Mouse (Mus musculus) myocyte (in vitro differentiated cells): Measurements from ENCODE around the gene E030018B13Rik.

Source experiments
- E2F4 ChIP-seq: IDR thresholded peaks from one replicate; pipeline ENCODE4 v1.6.1; 2011; ENCODE audit warnings: mild to moderate bottlenecking, control low read depth, moderate library complexity; ENCODE audit not compliant: insufficient read depth
- MYOG ChIP-seq, 3 experiments: IDR thresholded peaks; one replicate each; pipeline ENCODE4 v1.6.1; 2011; ENCODE audit warnings: control low read depth in 2 of 3, low read depth in 2 of 3, mild to moderate bottlenecking in 2 of 3; ENCODE audit not compliant: insufficient read length in 2 of 3, control insufficient read depth in 1 of 3, insufficient read depth in 1 of 3
- POLR2A ChIP-seq: IDR thresholded peaks from one replicate; pipeline ENCODE4 v1.6.1; 2011; ENCODE audit warnings: low read depth, mild to moderate bottlenecking, control low read depth, moderate library complexity; ENCODE audit not compliant: insufficient read length
- SRF ChIP-seq: IDR thresholded peaks from one replicate; pipeline ENCODE4 v1.6.1; 2011; ENCODE audit warnings: low read depth; ENCODE audit not compliant: control insufficient read depth, insufficient read length
- USF1 ChIP-seq: IDR thresholded peaks from one replicate; pipeline ENCODE4 v1.6.1; 2011; ENCODE audit warnings: low read depth, mild to moderate bottlenecking, control low read depth, moderate library complexity

- TF ChIP-seq E2F4 (no peak), USF1 (no peak), POLR2A (no peak), MYOG (IDR thresholded peaks at IDR 0.05; ENCODE audit: control insufficient read depth in 1 of 3, insufficient read depth in 1 of 3, insufficient read length in 2 of 3, low read depth in 2 of 3) (no peak), SRF (no peak)
These were observed 27.3 kb upstream of the E030018B13Rik start for GRCm38 (mm10) chr7:63889116-63889975.
